Mouse (Mus musculus) megakaryocyte, embryonic 14.5 days (primary cell): Measurements from ENCODE around the gene E2f2.

Source experiments
- FLI1 ChIP-seq: IDR thresholded peaks from 2 replicates; pipeline ENCODE4 v1.6.1; 2012; ENCODE audit warnings: low read length, inconsistent platforms, mixed read lengths
- GATA1 ChIP-seq: IDR thresholded peaks from 3 replicates; pipeline ENCODE4 v1.6.1; 2012; ENCODE audit warnings: mixed read lengths, low read length, inconsistent platforms, borderline replicate concordance

DNA sequence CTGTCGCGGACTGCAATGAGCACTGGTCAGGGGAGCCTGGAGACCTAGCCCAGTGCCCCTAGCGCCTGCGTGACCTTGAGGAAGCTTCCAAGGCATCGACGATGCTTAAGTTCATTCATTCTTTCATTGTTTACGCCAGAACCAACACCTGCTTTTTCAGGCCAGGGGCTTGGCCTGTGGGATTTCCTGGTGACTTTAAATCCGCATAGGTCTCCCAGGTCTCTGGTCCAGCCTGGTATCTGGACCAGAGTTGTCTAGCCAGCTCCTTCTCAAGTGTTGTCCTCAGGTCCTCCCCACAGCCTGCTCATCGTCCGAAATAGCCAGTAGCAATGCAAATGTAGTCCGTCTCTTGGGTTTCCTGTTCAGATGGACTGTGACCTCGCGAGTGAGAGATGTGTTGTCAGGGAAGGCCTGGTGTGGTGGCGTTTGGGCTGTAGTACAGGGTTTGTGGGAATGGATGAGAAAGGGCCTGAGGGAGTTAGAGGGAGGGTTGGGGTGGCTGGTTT, 1.1 kb downstream of the E2f2 start:
- no peak for TF ChIP-seq GATA1
- no peak for TF ChIP-seq FLI1
